Mouse (Mus musculus) heart, postnatal 0 days (tissue): ENCODE measurements at regions not wholly inside any gene's neighbourhood (a gene's known extent, or its start where the extent isn't known, plus 50 kb on each side); places are given as distances from the start of the nearest gene placed in this dataset.

Experiments
- CTCF ChIP-seq: IDR thresholded peaks from 2 replicates; pipeline ENCODE4 v1.5.1; 2016; ENCODE audit warnings: antibody characterized with exemption, control low read depth, low read depth
- EP300 ChIP-seq: IDR thresholded peaks from 2 replicates; pipeline ENCODE4 v1.6.1; 2016; ENCODE audit warnings: antibody characterized with exemption, low read depth

GRCm38 (mm10) chr14:11482151-11482550 is 71.2 kb upstream of the Ptprg start:
- TF ChIP-seq EP300 (no peak), CTCF (no peak)
